Mouse (Mus musculus): ENCODE measurements around the gene Hoxc10. TPM values are rescaled to one million over a fixed set of nuclear protein-coding genes. Genes with fewer than 3 reads are reported as not detected.

The Hoxc10 gene
- polyA plus RNA-seq, 1 experiment from 2014 or later: not detected

DNA sequence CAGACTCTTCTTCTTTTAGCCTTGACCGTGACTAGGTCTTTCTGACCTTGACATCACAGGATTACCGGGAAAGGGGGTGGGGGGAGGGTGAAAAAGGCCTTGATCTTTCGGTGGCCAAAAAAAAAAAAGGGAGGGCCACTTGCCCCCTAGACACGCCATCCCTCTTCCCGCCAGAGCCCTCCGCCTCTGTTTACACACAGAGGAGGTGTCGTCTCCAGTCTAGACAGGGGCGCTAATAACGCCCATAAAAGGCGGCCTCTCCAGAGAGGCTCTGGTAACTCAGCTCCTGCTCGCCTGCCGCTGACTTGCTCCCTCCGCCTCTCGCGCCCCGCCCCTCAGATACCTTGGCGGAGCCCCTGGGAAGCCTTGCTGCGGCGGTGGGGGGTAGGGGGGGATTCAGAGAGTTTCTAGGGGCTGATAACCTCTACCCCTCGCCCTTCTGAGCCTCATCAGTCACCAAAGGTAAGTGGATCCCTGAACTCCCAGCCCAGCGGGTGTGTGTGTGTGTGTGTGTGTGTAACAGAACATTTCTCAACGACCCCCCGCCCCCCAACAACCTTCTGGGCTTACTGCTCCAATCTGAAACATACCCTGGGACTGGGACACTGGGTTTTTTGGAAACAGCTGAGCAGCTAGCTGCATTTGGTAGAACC is 34.8 kb upstream of the Hoxc10 start:
- ATAC-seq (ENCODE audit: insufficient number of reproducible peaks, low FRiP score): peak; percentile 64; the same call in 1 of the 2 replicates
- Histone ChIP-seq H3K4me3 (no peak overlapping the region), H3K9me3 (replicated peaks) (no peaks in the 10 kb centered on the region), H3K9ac (no peak overlapping the region), H3K4me2 (no peak overlapping the region), H3K27me3 (replicated peaks) (peaks cover 100% of the 10 kb centered on the region), H3K36me3 (no peaks in the 10 kb centered on the region), H3K27ac (ENCODE audit: poor library complexity, severe bottlenecking) (no peak overlapping the region), H3K4me1 (replicated peaks) (0 out of 2 replicates have a peak, but pooled peaks cover 5% of the 10 kb centered on the region)
- under 1% methylated on average over 23 of the region's 23 CpGs for WGBS

DNA sequence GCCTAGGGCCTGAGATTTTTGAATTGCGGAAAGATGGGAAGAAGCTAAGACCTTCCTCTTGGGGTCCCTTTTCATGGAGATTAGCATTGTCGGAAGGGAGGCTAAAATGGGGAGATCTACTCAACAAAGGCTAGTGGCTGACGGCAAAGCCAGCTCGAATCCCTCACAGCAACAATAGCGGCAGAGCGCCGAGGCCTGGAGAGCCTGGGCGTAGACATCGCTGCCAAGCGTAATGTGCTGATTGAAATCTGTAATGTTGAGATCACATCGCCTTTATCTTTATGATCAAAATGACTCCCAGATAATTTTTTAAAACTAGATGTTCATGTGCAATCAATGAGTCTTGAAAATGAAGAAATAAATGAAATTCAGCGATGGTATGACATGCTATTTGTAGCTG is 32.2 kb upstream of the Hoxc10 start:
- Histone ChIP-seq H3K27me3 (replicated peaks) (peaks cover 99% of the 10 kb centered on the region), H3K36me3 (no peaks in the 10 kb centered on the region), H3K9me3 (replicated peaks) (no peaks in the 10 kb centered on the region), H3K4me3 (no peak overlapping the region), H3K9ac (no peak overlapping the region), H3K4me1 (replicated peaks) (0 out of 2 replicates have a peak, but pooled peaks cover 5% of the 10 kb centered on the region), H3K4me2 (no peak overlapping the region), H3K27ac (ENCODE audit: poor library complexity, severe bottlenecking) (no peak overlapping the region)
- WGBS: under 1% methylated on average over 12 of the region's 12 CpGs
- no peak for ATAC-seq (ENCODE audit: insufficient number of reproducible peaks, low FRiP score)

DNA sequence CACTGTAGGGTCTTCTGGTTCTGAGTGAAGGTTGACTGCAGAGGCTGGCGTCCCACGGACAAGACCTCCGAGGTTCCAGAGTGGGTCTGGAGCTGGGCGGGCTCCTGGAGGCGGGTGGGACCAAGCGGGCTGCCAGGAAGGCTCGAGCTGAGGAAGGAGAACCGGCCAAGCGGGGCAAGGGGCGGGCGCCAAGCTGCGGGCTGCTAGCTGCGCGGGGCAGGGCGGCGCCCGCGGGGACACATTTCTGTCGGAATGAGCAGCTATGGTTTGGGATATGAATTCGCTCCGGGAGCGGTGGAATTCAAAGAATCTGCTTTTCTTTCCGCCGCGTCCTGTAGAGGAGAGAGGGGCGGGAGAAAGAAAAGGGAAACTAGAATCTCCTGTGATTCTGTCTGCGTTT is 31.7 kb upstream of the Hoxc10 start:
- no peak for ATAC-seq (ENCODE audit: insufficient number of reproducible peaks, low FRiP score)
- 0 out of 2 replicates have a peak overlapping the region, but pooled peaks have one; percentile 1 for H3K4me3 ChIP-seq
- peak overlapping the region; percentile 9; the same call in 1 of the 2 replicates for H3K4me2 ChIP-seq
- no peaks in the 10 kb centered on the region for H3K36me3 ChIP-seq
- H3K9me3 ChIP-seq (replicated peaks): no peaks in the 10 kb centered on the region
- no peak overlapping the region for H3K9ac ChIP-seq
- H3K27me3 ChIP-seq (replicated peaks): peaks cover 99% of the 10 kb centered on the region
- 0 out of 2 replicates have a peak, but pooled peaks cover 5% of the 10 kb centered on the region for H3K4me1 ChIP-seq (replicated peaks)
- H3K27ac ChIP-seq (ENCODE audit: poor library complexity, severe bottlenecking): no peak overlapping the region
- 1% methylated on average over 27 of the region's 27 CpGs for WGBS

DNA sequence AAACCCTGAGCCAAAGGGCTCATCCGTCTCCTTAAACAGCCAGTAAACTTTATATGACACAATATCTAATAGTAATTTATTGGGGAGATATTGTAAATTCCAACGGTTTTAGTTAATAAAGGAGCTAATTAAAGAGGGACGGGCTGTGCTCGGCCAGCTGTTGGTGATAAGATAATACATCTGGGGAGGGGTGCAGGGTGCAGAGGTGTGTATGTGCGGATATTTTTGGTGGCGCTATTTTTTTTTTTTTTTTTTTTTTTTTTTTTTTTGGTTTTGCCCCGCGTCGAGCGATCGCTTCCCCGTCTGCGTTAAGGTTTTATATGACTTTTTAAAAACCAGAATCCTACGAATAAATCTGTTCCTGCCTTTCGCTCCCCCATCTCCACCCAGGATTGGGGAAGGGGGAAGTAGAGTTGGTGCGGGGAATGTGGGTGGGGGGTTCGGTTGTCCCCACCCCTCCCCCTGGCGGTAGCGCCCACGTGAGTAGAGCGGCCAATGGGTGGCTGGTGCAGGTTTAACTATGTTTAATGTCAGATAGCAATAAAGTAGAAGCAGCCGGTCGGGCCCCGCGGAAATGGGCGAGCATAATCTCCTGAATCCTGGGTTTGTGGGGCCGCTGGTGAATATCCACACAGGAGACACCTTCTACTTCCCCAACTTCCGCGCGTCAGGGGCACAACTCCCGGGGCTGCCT is 30.2 kb upstream of the Hoxc10 start, which contains the start of gene Hoxc12:
Gene Hoxc12 (plus strand): TSS at position 479 of the 694 bp plus-strand sequence.
- no peaks in the 10 kb centered on the region for H3K36me3 ChIP-seq
- no peak within 1 kb of the TSS for H3K27ac ChIP-seq (ENCODE audit: poor library complexity, severe bottlenecking)
- H3K27me3 ChIP-seq (replicated peaks): peaks cover 99% of the 10 kb centered on the region
- H3K4me3 ChIP-seq: no peak within 1 kb of the TSS; the same call in 1 of the 2 replicates
- ATAC-seq (ENCODE audit: insufficient number of reproducible peaks, low FRiP score): no peak
- 0 out of 2 replicates have a peak, but pooled peaks cover 5% of the 10 kb centered on the region for H3K4me1 ChIP-seq (replicated peaks)
- no peak within 1 kb of the TSS for H3K9ac ChIP-seq
- no peaks in the 10 kb centered on the region for H3K9me3 ChIP-seq (replicated peaks)
- WGBS: 1% methylated on average over 31 of the region's 31 CpGs
- H3K4me2 ChIP-seq: no peak within 1 kb of the TSS

DNA sequence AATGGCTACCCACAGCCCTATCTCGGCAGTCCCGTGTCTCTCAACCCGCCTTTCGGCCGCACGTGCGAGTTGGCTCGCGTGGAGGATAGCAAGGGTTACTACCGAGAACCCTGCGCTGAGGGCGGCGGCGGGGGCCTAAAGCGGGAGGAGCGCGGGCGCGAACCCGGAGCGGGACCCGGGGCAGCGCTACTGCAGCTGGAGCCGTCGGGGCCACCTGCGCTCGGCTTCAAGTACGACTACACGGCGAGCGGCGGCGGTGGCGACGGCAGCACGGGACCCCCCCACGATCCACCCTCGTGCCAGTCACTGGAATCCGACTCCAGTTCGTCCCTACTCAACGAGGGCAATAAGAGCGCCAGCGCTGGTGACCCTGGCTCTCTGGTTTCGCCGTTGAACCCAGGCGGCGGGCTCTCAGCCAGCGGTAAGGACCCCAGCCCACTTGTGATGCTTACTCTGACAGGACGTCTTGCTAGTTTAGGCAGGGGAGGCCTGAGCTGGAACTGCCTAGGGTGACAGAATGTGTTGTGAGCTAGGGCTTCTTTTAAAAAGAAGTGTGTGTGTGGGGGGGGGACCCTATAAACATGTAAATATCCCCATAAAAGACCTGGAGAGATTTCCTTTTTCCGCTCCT is 29.4 kb upstream of the Hoxc10 start:
- Histone ChIP-seq H3K9ac (no peak overlapping the region), H3K4me1 (replicated peaks) (0 out of 2 replicates have a peak, but pooled peaks cover 5% of the 10 kb centered on the region), H3K4me2 (no peak overlapping the region), H3K9me3 (replicated peaks) (no peaks in the 10 kb centered on the region), H3K27me3 (replicated peaks) (peaks cover 99% of the 10 kb centered on the region), H3K36me3 (no peaks in the 10 kb centered on the region), H3K27ac (ENCODE audit: poor library complexity, severe bottlenecking) (no peak overlapping the region), H3K4me3 (no peak overlapping the region; the same call in 1 of the 2 replicates)
- ATAC-seq (ENCODE audit: insufficient number of reproducible peaks, low FRiP score): no peak
- 2% methylated on average over 50 of the region's 50 CpGs for WGBS

DNA sequence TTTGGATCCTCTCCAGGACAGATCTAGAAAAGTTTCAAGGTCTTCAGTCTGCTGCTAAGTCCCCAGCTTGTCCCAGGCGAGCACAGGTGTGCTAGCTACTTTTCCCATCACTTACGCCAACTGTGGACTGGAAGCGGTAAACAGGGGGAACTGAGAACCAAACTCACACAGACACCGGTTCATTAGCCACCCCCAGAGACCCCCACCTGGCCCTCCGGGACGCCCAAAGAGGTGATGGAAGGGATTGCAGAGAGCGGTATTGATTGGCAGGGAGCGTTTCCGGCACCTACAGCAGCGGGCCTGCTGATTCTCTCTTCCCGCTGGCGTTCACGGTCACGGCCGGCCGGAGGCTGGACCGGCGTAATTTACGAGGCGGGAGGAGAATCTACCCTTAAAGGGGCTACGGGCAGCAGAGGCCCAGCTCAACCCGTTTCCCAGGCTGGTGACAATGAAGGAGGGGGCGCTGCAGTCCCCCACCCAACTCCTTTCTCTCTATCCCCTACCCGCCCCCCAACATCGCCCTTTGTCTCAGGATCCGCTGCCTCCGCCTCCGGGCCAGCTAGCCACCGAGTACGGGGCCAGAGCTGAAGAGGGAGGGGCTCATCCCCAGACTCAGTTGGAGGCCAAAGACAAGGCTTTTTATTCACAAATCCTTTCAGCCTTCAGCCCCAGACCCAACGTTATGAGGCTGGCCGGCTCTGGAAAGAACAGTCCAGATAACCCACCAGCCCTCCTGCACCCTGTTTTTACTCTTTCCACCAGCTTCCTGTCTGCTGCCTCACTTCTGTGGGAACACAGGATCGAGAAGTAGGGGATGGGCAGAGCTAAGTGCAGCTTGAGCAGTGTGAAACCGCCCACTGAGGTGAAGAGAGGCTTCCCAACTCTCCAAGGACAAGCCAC is 27.1 kb upstream of the Hoxc10 start:
- Histone ChIP-seq H3K27ac (ENCODE audit: poor library complexity, severe bottlenecking) (no peak overlapping the region), H3K4me2 (no peak overlapping the region), H3K36me3 (no peaks in the 10 kb centered on the region), H3K27me3 (replicated peaks) (peaks cover 97% of the 10 kb centered on the region), H3K9me3 (replicated peaks) (no peaks in the 10 kb centered on the region), H3K9ac (no peak overlapping the region), H3K4me1 (replicated peaks) (0 out of 2 replicates have a peak, but pooled peaks cover 5% of the 10 kb centered on the region), H3K4me3 (no peak overlapping the region)
- no peak for ATAC-seq (ENCODE audit: insufficient number of reproducible peaks, low FRiP score)
- WGBS: under 1% methylated on average over 34 of the region's 34 CpGs

DNA sequence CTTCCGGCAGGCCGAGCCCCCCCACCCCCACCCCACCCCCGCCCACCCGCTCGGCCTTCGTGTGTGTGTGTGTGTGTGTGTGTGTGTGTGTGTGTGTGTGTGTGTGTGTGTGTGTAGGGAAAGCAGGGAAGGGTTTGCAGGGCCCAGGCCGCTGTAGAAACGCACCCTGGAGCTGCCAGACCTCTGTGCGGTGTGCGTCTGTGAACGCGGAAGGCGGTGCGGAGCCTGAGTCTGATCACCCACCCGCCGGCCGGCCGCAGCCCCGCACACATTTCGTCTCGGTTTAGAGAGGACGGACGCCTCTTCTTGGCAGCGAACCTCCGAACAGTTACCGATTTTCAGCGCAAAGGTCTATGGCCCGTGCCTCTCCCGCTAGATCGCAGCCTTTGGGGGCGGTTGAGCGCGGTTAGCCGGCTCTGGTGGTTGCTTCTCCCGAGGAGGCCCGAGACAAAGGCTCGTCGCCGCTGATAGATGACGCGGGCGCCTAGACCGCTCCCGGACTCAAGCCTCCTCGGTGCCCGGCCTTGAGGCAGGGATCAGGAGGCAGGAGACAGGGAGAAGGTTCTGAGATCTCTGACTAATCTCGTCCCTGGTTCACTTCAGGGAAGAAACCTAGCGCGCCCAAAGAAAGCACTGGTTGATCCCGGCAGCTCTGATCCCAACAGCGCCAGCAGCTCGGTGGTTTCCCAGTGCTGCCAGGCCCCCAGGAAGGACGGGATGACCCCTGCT is 23.7 kb upstream of the Hoxc10 start:
- Histone ChIP-seq H3K27me3 (replicated peaks) (peaks cover 98% of the 10 kb centered on the region), H3K36me3 (no peaks in the 10 kb centered on the region), H3K4me1 (replicated peaks) (no peaks in the 10 kb centered on the region), H3K9ac (no peak overlapping the region), H3K9me3 (replicated peaks) (no peaks in the 10 kb centered on the region), H3K27ac (ENCODE audit: poor library complexity, severe bottlenecking) (no peak overlapping the region), H3K4me2 (peak overlapping the region; percentile 56), H3K4me3 (peak overlapping the region; percentile 33)
- no peak for ATAC-seq (ENCODE audit: insufficient number of reproducible peaks, low FRiP score)
- under 1% methylated on average over 45 of the region's 53 CpGs for WGBS

DNA sequence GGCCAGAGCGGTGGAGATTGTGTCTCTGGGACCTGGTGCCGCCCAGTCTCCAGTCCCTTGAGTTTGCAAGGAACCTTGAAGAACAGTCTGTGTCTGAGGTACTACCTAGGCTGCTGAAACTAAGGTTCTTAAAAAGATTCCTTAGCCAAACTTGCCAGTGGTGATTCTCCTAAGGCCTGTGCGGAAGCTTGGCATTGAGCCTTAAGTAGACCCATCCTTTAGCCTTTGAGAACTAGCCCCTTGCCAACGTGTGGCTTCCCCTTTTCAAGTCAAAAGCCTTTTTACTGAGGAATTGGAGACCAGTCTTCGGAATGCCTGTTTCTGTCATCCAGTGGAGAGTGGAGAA is 23.2 kb upstream of the Hoxc10 start:
- Histone ChIP-seq H3K9ac (no peak overlapping the region), H3K9me3 (replicated peaks) (no peaks in the 10 kb centered on the region), H3K4me1 (replicated peaks) (no peaks in the 10 kb centered on the region), H3K36me3 (no peaks in the 10 kb centered on the region), H3K27me3 (replicated peaks) (peaks cover 98% of the 10 kb centered on the region), H3K27ac (ENCODE audit: poor library complexity, severe bottlenecking) (no peak overlapping the region), H3K4me2 (peak overlapping the region; percentile 56), H3K4me3 (peak overlapping the region; percentile 33)
- ATAC-seq (ENCODE audit: insufficient number of reproducible peaks, low FRiP score): no peak
- WGBS: 4% methylated on average over 5 of the region's 5 CpGs

DNA sequence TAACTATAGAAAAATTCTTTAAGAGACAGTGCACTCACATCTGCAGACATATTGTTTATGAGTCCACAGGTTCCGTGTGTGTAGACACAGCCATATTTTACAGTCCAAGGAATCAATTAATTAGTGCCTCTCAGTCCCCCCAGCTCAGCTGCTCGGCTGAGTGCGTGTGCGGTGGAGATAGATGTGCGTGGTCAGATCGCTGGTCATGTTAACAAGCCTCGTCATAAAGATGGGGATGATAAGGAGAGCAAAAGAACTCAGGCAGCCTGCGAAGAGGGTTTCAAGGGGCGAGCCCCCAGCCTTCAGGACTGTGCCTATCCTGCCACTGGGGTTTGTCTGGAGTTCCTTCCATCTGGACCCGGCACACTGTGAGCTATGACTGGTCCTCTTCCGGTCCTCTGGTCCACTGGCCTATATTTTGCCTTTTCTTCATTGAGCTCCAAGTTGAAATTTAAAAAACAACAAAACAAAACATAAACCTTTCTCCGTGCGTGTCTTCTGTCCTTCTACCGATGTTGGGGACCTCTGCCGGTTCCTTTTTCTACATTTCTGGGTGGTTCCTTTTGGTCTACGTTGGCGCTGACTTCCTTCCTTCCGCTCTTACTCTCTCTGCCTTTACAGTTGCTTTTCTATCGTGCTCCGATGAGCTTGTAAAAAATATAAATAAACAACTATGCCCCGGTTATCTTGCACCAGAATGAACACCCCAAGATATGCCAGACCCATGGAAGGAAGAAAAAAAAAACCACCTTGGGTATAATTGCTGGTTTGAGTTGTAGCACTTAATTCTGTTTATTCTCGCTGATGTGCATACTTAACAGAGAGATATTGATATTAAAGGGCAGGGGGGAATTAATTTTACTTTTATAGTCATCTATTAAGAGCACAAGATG is 21.2 kb upstream of the Hoxc10 start:
- H3K36me3 ChIP-seq: no peaks in the 10 kb centered on the region
- no peaks in the 10 kb centered on the region for H3K4me1 ChIP-seq (replicated peaks)
- WGBS: 10% methylated on average over 22 of the region's 22 CpGs
- H3K27ac ChIP-seq (ENCODE audit: poor library complexity, severe bottlenecking): no peak overlapping the region
- no peak overlapping the region for H3K4me3 ChIP-seq
- H3K9ac ChIP-seq: no peak overlapping the region
- peaks cover 98% of the 10 kb centered on the region for H3K27me3 ChIP-seq (replicated peaks)
- no peaks in the 10 kb centered on the region for H3K9me3 ChIP-seq (replicated peaks)
- no peak overlapping the region for H3K4me2 ChIP-seq
- no peak for ATAC-seq (ENCODE audit: insufficient number of reproducible peaks, low FRiP score)
